Mouse (Mus musculus) MEL (cell line): Measurements from ENCODE around the gene Fam168b. TPM values are rescaled to one million over a fixed set of nuclear protein-coding genes. Genes with fewer than 3 reads are reported as not detected.

Experiments
- DNase-seq: peaks from one replicate; pipeline ENCODE4 v3.0.0; 2011; ENCODE audit warnings: low read depth, low spot score
- H3K27ac ChIP-seq: 2 replicates; pipeline ENCODE4 v1.5.1; 2012; ENCODE audit warnings: low read depth, mild to moderate bottlenecking, control low read depth, low read length, moderate library complexity; ENCODE audit not compliant: control insufficient read depth
- H3K27me3 ChIP-seq, 2 experiments: fragments of 150-350 bp in 1 of 2; sonication (generic) in 1 of 2; 2 replicates each; pipeline ENCODE4 v1.6.1; 2012; ENCODE audit warnings: low read length in 2 of 2, mild to moderate bottlenecking in 2 of 2, improper control_type of control experiment in 1 of 2, moderate library complexity in 1 of 2; ENCODE audit not compliant: insufficient read depth in 2 of 2, control insufficient read depth in 1 of 2
- H3K36me3 ChIP-seq, 2 experiments: 2 replicates each; pipeline ENCODE4 v1.6.1; 2012 to 2014; ENCODE audit warnings: low read length in 2 of 2, improper control_type of control experiment in 1 of 2, inconsistent platforms in 1 of 2, mild to moderate bottlenecking in 1 of 2; ENCODE audit not compliant: insufficient read depth in 2 of 2, control insufficient read depth in 1 of 2
- H3K4me1 ChIP-seq, 2 experiments: fragments of 150-350 bp in 1 of 2; sonication (generic) in 1 of 2; 2 replicates each; pipeline ENCODE4 v1.6.1; 2012; ENCODE audit warnings: low read length in 2 of 2, improper control_type of control experiment in 1 of 2, mild to moderate bottlenecking in 1 of 2; ENCODE audit not compliant: insufficient read depth in 2 of 2, control insufficient read depth in 1 of 2
- H3K4me3 ChIP-seq, 2 experiments: fragments of 150-350 bp in 1 of 2; sonication (generic) in 1 of 2; 2 replicates each; pipeline ENCODE4 v1.5.1; 2012; ENCODE audit warnings: low read depth in 2 of 2, low read length in 2 of 2, mild to moderate bottlenecking in 2 of 2, moderate library complexity in 2 of 2, control low read depth in 1 of 2, improper control_type of control experiment in 1 of 2; ENCODE audit not compliant: control insufficient read depth in 1 of 2, insufficient read depth in 1 of 2
- H3K79me2 ChIP-seq: 2 replicates; pipeline ENCODE4 v1.6.1; 2012; ENCODE audit warnings: mild to moderate bottlenecking, low read length, moderate library complexity; ENCODE audit not compliant: control insufficient read depth, poor library complexity, insufficient read depth
- H3K9ac ChIP-seq: 2 replicates; pipeline ENCODE4 v1.6.1; 2012; ENCODE audit warnings: low read depth, mild to moderate bottlenecking, control low read depth, low read length, moderate library complexity; ENCODE audit not compliant: control insufficient read depth, poor library complexity, severe bottlenecking
- H3K9me3 ChIP-seq: fragments of 150-350 bp; sonication (generic); replicated peaks from 2 replicates; pipeline ENCODE4 v1.6.1; 2012; ENCODE audit warnings: mild to moderate bottlenecking, low read length, improper control_type of control experiment, moderate library complexity; ENCODE audit not compliant: insufficient read depth
- BHLHE40 ChIP-seq: IDR thresholded peaks from 2 replicates; pipeline ENCODE4 v1.6.1; 2012; ENCODE audit warnings: low read depth, mild to moderate bottlenecking, inconsistent platforms, low read length, improper control_type of control experiment, borderline replicate concordance
- CHD1 ChIP-seq: IDR thresholded peaks from 2 replicates; pipeline ENCODE4 v1.6.1; 2012; ENCODE audit warnings: low read depth, mild to moderate bottlenecking, inconsistent platforms, low read length, improper control_type of control experiment
- CTCF ChIP-seq, 3 experiments: IDR thresholded peaks in 2 of 3; conservative IDR thresholded peaks in 1 of 3; 2 replicates each; pipeline ENCODE4 v1.5.1; 2011 to 2012; ENCODE audit warnings: low read length in 3 of 3, low read depth in 2 of 3, mild to moderate bottlenecking in 2 of 3, improper control_type of control experiment in 1 of 3, inconsistent platforms in 1 of 3, mixed read lengths in 1 of 3, moderate library complexity in 1 of 3; ENCODE audit not compliant: control insufficient read depth in 1 of 3, insufficient read depth in 1 of 3, poor library complexity in 1 of 3, severe bottlenecking in 1 of 3
- ELF1 ChIP-seq: IDR thresholded peaks from 2 replicates; pipeline ENCODE4 v1.6.1; 2014; ENCODE audit warnings: low read depth, mild to moderate bottlenecking, inconsistent platforms, low read length, improper control_type of control experiment, moderate library complexity
- EP300 ChIP-seq, 2 experiments: IDR thresholded peaks; 2 replicates each; pipeline ENCODE4 v1.6.1; 2011; ENCODE audit warnings: improper control_type of control experiment in 2 of 2, low read length in 2 of 2, low read depth in 1 of 2, mild to moderate bottlenecking in 1 of 2
- GABPA ChIP-seq: IDR thresholded peaks from 2 replicates; pipeline ENCODE4 v1.6.1; 2012; ENCODE audit warnings: low read depth, mild to moderate bottlenecking, inconsistent platforms, low read length, improper control_type of control experiment, moderate library complexity
- HCFC1 ChIP-seq: IDR thresholded peaks from 2 replicates; pipeline ENCODE4 v1.6.1; 2012; ENCODE audit warnings: low read depth, mild to moderate bottlenecking, inconsistent platforms, low read length, improper control_type of control experiment, moderate library complexity
- JUND ChIP-seq: IDR thresholded peaks from 2 replicates; pipeline ENCODE4 v1.6.1; 2011; ENCODE audit warnings: low read depth, mild to moderate bottlenecking, improper control_type of control experiment, low read length
- MAFK ChIP-seq: IDR thresholded peaks from 2 replicates; pipeline ENCODE4 v1.6.1; 2011; ENCODE audit warnings: low read depth, mild to moderate bottlenecking, low read length, improper control_type of control experiment, borderline replicate concordance
- MAX ChIP-seq: IDR thresholded peaks from 2 replicates; pipeline ENCODE4 v1.6.1; 2011; ENCODE audit warnings: low read length, improper control_type of control experiment
- MEF2A ChIP-seq: IDR thresholded peaks from 2 replicates; pipeline ENCODE4 v1.6.1; 2014; ENCODE audit warnings: low read depth, mild to moderate bottlenecking, inconsistent platforms, low read length, improper control_type of control experiment; ENCODE audit not compliant: poor library complexity, insufficient replicate concordance, severe bottlenecking; ENCODE audit errors: extremely low read depth
- MYC ChIP-seq: IDR thresholded peaks from 2 replicates; pipeline ENCODE4 v1.6.1; 2011; ENCODE audit warnings: low read depth, mild to moderate bottlenecking, low read length, improper control_type of control experiment, moderate library complexity
- NELFE ChIP-seq: IDR thresholded peaks from 2 replicates; pipeline ENCODE4 v1.6.1; 2011; ENCODE audit warnings: low read depth, low read length, improper control_type of control experiment
- NRF1 ChIP-seq: IDR thresholded peaks from 2 replicates; pipeline ENCODE4 v1.6.1; 2014; ENCODE audit warnings: low read depth, mild to moderate bottlenecking, inconsistent platforms, low read length, improper control_type of control experiment, moderate library complexity; ENCODE audit not compliant: poor library complexity, insufficient read depth, severe bottlenecking
- POLR2A ChIP-seq, 2 experiments: IDR thresholded peaks; 2 replicates each; pipeline ENCODE4 v1.6.1; 2011 to 2012; ENCODE audit warnings: low read length in 2 of 2, mild to moderate bottlenecking in 2 of 2, control low read depth in 1 of 2, improper control_type of control experiment in 1 of 2, low read depth in 1 of 2, moderate library complexity in 1 of 2; ENCODE audit not compliant: control insufficient read depth in 1 of 2, insufficient read depth in 1 of 2, poor library complexity in 1 of 2
- RCOR1 ChIP-seq: IDR thresholded peaks from 2 replicates; pipeline ENCODE4 v1.6.1; 2012; ENCODE audit warnings: low read depth, mild to moderate bottlenecking, inconsistent platforms, low read length, improper control_type of control experiment
- SMC3 ChIP-seq: IDR thresholded peaks from 2 replicates; pipeline ENCODE4 v1.6.1; 2011; ENCODE audit warnings: low read depth, low read length, improper control_type of control experiment
- TBP ChIP-seq: IDR thresholded peaks from 2 replicates; pipeline ENCODE4 v1.8.0; 2011; ENCODE audit warnings: low read depth, low read length, improper control_type of control experiment
- TCF12 ChIP-seq: IDR thresholded peaks from 2 replicates; pipeline ENCODE4 v1.6.1; 2014; ENCODE audit warnings: low read depth, mild to moderate bottlenecking, inconsistent platforms, low read length, improper control_type of control experiment, moderate library complexity
- UBTF ChIP-seq: IDR thresholded peaks from 2 replicates; pipeline ENCODE4 v1.6.1; 2012; ENCODE audit warnings: low read depth, mild to moderate bottlenecking, inconsistent platforms, low read length, improper control_type of control experiment, moderate library complexity, borderline replicate concordance; ENCODE audit not compliant: insufficient read depth
- USF1 ChIP-seq: IDR thresholded peaks from 2 replicates; pipeline ENCODE4 v1.6.1; 2014; ENCODE audit warnings: low read depth, mild to moderate bottlenecking, inconsistent platforms, low read length, improper control_type of control experiment, moderate library complexity
- ZC3H11A ChIP-seq: IDR thresholded peaks from 2 replicates; pipeline ENCODE4 v1.6.1; 2012; ENCODE audit warnings: low read depth, mild to moderate bottlenecking, inconsistent platforms, low read length, improper control_type of control experiment
- ZKSCAN1 ChIP-seq: IDR thresholded peaks from 2 replicates; pipeline ENCODE4 v1.6.1; 2012; ENCODE audit warnings: low read depth, mild to moderate bottlenecking, inconsistent platforms, low read length, improper control_type of control experiment, moderate library complexity
- ZMIZ1 ChIP-seq: IDR thresholded peaks from 2 replicates; pipeline ENCODE4 v1.6.1; 2012; ENCODE audit warnings: low read depth, mild to moderate bottlenecking, inconsistent platforms, low read length, improper control_type of control experiment, moderate library complexity
- ZNF384 ChIP-seq: IDR thresholded peaks from 2 replicates; pipeline ENCODE4 v1.6.1; 2012; ENCODE audit warnings: low read depth, mild to moderate bottlenecking, inconsistent platforms, low read length, improper control_type of control experiment
- polyA plus RNA-seq, 2 experiments: library from polyadenylated mRNA; stranded (reverse) in 1 of 2; unstranded in 1 of 2; fragments of >175 nt in 1 of 2; fragments of >200 nt in 1 of 2; gene quantifications; 2 replicates each; pipeline versions ENCODE4 v1.2.1 to v1.2.4; 2012; ENCODE audit warnings: low replicate concordance in 2 of 2, low read depth in 1 of 2; ENCODE audit not compliant: insufficient read length in 2 of 2, insufficient read depth in 1 of 2, missing spikeins in 1 of 2
- total RNA-seq: library from RNA; depleted of rRNA; stranded (reverse); fragments of 300-350 nt; gene quantifications from 2 replicates; pipeline ENCODE4 v1.2.3, GENCODE M21; 2012

The Fam168b gene
- total and polyA plus RNA-seq, 3 experiments = 78.9 to 136 (median 97.4) TPM

DNA sequence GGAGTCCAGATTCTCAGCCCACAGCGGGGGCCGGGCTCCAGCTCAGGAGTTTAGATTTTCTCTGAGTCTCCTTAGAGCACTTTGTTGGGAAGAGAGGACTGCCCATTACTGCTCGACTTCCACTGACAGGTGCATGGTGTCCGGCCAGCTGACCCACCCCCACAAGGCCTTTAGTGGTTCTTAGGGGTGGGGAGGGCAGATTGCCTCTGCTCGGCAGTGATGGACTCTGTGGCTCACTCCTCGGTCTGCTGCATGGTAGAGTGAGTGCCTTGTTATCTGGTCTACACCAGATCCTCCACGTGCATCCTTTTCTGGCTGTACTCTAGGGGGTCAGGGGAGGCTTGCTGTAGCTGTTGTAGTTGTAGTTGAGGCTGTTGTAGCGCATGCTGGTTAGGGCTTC, 25.5 kb upstream of the Fam168b start:
- no peak for DNase-seq
- Histone ChIP-seq H3K9ac (no peak overlapping the region), H3K27ac (no peak overlapping the region), H3K9me3 (no peaks in the 10 kb centered on the region), H3K79me2 (no peaks in the 10 kb centered on the region), H3K4me1 (0 out of 4 replicates have a peak, but pooled peaks cover 0 to 3% of the 10 kb centered on the region in 2 experiments), H3K4me3 (no peak overlapping the region), H3K36me3 (peaks cover 1 to 2% of the 10 kb centered on the region in 2 experiments; a peak in 2 of 4 replicates), H3K27me3 (no peaks in the 10 kb centered on the region)
- TF ChIP-seq CHD1 (no peak), TBP (no peak), MAX (no peak), USF1 (no peak), MEF2A (no peak), HCFC1 (no peak), ZC3H11A (no peak), MAFK (no peak), GABPA (no peak), CTCF (IDR thresholded peaks at IDR 0.05 in 2 of 3, conservative IDR thresholded peaks at IDR 0.05 in 1 of 3; ENCODE audit: control insufficient read depth in 1 of 3, insufficient read depth in 1 of 3, low read depth in 2 of 3, low read length in 3 of 3, poor library complexity in 1 of 3, severe bottlenecking in 1 of 3) (no peak), ELF1 (no peak), TCF12 (no peak), SMC3 (no peak), RCOR1 (no peak), UBTF (no peak), EP300 (IDR thresholded peaks at IDR 0.05; ENCODE audit: low read depth in 1 of 2, low read length in 2 of 2) (no peak), ZKSCAN1 (no peak), NRF1 (no peak), POLR2A (IDR thresholded peaks at IDR 0.05; ENCODE audit: control insufficient read depth in 1 of 2, insufficient read depth in 1 of 2, low read depth in 1 of 2, low read length in 2 of 2, poor library complexity in 1 of 2) (no peak)

- H3K36me3 ChIP-seq = peaks cover 1 to 2% of the 10 kb centered on the region in 2 experiments; a peak in 2 of 4 replicates
- 0 out of 4 replicates have a peak, but pooled peaks cover 0 to 3% of the 10 kb centered on the region in 2 experiments for H3K4me1 ChIP-seq
- no peaks in the 10 kb centered on the region for H3K9me3 ChIP-seq
- no peak overlapping the region for H3K4me3 ChIP-seq
- H3K27ac ChIP-seq = no peak overlapping the region
- no peaks in the 10 kb centered on the region for H3K27me3 ChIP-seq
- DNase-seq = no peak
- H3K79me2 ChIP-seq = no peaks in the 10 kb centered on the region
- no peak overlapping the region for H3K9ac ChIP-seq
- TF ChIP-seq CHD1 (no peak), MAX (no peak), USF1 (no peak), MYC (no peak), JUND (no peak), RCOR1 (no peak), ZNF384 (no peak), ZMIZ1 (no peak), BHLHE40 (no peak), NELFE (no peak), TBP (no peak), SMC3 (no peak)
Observed at GRCm38 (mm10) chr1:34867574-34867955, 24.7 kb upstream of the Fam168b start.
